Mouse (Mus musculus) left cerebral cortex, adult 8-10 months (tissue): Measurements from ENCODE around the gene 1700022I11Rik. TPM values are rescaled to one million over a fixed set of nuclear protein-coding genes. Genes with fewer than 3 reads are reported as not detected.
"Not testable (repeated sequence)": the region's sequence is repeated elsewhere in the genome, so short reads cannot be mapped to it uniquely, and the experiment has no call there.

Source experiments
- DNase-seq, 2 experiments: peaks; one replicate each; pipeline ENCODE4 v3.0.0; 2022; ENCODE audit warnings: low spot score in 2 of 2
- total RNA-seq, 4 experiments: library from RNA; stranded (reverse); gene quantifications; 2 replicates each; pipeline ENCODE4 v1.2.4; 2022

Gene 1700022I11Rik
- total RNA-seq, 4 experiments from 2014 or later, result not detected

- DNase-seq, result no peak
Measured at GRCm38 (mm10) chr4:42951206-42952195, 17.9 kb upstream of the 1700022I11Rik start.

DNA sequence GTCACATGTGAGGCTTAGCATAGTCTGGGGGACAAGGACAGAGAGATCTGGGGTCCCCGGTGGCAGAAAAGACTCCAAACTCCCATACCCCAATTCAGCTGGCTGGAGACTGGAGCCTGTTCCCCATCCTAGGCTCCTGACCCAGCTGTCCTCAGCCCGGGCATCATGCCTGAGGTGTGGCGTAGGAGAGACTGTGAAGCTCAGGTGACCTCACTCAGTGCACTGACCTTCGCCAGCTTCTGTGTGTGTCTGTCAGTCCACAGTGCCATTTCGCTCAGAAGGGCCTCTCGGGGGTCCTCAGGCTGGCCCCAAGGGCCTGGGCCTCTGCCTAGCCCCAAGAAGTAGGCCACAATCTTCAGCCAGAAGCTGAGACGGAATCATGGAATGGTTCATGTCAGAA, 16.8 kb upstream of the 1700022I11Rik start:
- no peak for DNase-seq

DNA sequence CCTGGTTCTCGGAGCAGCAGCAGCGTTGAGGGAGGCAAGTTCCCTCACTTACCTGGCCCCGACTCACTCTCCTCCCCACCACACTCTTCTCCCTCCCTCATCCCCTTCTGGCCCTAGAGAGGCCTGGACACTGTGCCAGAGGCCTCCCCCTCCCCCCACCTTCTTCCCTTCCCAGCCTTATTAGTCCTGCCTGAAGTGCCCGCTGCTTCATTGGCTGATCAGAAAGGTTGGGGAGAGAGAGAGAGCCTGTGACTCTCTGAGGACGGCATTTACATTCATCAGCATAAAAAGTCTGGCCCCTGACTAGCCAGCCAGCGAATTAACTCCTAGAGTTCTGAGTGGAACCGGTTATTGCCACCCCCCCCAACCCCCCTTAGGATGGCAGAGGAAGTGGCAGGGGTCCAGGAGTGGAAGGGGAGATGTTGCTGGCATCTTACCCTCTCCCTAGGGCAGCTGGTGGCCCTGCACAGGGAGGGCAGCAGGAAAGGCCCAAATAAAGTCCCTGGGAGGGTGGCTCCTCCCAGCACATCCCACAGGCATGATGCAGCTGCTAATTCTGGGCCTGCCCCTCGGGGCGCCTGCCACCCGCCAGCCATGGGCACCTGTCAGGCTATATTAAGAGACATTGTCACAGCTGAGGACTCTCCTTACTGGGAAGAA, 15.8 kb upstream of the 1700022I11Rik start:
- peak in 1 of 2 experiments; percentile 68 for DNase-seq

DNA sequence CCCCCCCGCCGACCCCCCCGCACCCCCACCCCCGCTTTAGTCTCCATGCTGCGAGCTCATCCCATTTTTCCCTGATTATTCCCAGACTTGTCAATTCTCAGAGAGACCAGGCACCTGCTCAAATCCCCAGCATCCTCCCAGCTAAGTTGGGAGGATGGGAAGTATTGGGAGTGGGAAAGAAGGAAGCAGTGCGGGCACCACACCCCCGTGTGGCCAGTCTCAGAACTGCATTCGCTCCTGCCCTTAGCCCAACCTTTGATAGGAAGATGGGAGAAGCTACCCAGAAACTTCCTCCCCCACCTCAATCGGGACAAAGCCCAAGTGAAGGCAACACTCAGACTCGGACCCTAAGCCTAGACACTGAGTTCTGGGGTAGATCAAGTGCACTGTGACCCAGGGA, 15.1 kb upstream of the 1700022I11Rik start:
- DNase-seq, result peak; percentile 64 to 85

GRCm38 (mm10) chr4:42955200-42955599, 14.2 kb upstream of the 1700022I11Rik start:
- no peak for DNase-seq

DNA sequence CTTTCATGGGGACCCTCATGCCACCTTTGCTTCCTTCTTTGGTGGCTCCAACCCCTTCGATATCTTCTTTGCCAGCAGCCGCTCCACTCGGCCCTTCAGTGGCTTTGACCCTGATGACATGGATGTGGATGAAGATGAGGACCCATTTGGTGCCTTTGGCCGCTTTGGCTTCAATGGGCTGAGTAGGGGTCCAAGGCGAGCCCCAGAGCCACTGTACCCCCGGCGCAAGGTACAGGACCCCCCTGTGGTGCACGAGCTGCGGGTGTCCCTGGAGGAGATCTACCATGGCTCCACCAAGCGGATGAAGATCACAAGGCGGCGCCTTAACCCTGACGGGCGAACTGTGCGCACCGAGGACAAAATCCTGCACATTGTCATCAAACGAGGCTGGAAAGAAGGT, 12.8 kb upstream of the 1700022I11Rik start:
- no peak for DNase-seq

DNA sequence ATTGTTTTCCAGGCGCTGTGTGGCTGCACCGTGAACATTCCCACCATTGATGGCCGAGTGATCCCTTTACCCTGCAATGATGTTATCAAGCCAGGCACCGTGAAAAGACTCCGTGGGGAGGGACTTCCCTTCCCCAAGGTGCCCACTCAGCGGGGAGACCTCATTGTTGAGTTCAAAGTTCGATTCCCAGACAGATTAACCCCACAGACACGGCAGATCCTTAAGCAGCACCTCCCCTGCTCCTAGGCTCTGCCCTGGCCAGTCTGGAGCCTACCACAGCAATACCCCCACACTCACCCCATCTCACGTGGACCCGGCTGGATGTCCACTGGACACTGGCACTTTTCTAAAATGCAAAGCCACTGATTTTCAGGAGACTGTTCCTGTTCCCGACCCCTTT, 12.1 kb upstream of the 1700022I11Rik start:
- no peak for DNase-seq

DNA sequence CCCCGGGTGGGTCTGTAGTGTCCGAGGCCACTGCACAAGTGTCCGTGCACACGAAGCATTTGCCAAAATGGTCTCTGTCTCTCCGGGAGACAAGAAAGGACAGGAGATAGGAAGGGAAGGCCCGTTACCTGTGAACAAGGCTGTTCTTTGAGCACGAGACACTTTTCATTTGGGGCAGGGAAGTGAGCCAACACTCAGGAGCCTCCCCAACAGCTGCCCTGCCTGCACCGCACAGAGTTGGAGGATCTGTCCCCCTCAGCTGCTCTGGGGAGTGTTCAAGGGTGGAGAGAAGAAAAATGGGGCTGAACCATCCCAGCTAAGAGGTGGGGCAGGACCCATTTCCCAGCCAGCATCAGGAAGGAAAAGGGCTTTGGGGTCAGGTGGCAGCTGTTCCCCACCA, 11.4 kb upstream of the 1700022I11Rik start:
- DNase-seq, result no peak

- DNase-seq, result no peak
Measured at GRCm38 (mm10) chr4:42958942-42959341, 10.5 kb upstream of the 1700022I11Rik start.

DNA sequence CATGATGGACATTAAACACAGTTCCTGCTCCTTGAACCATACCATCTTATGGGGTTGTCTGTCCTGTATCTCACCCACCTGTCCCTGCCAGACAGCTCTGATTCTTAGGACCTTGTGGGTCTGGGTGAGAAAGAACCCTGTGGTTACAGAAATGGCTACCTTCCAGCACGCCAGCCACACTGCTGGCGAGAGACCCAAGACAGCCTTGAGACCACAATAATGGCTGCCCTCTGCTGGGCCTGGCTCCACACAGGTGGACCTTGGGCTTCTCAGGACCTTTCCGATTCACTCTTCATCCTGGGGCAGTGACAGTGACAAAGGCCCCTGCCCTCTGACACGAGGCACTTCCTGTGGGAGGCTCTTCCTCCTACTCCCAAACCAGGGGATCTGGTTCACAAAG, 10.0 kb upstream of the 1700022I11Rik start:
- DNase-seq, result peak in 1 of 2 experiments; percentile 18

GRCm38 (mm10) chr4:42961592-42961991, 7.8 kb upstream of the 1700022I11Rik start:
- peak in 1 of 2 experiments; percentile 46 for DNase-seq

DNA sequence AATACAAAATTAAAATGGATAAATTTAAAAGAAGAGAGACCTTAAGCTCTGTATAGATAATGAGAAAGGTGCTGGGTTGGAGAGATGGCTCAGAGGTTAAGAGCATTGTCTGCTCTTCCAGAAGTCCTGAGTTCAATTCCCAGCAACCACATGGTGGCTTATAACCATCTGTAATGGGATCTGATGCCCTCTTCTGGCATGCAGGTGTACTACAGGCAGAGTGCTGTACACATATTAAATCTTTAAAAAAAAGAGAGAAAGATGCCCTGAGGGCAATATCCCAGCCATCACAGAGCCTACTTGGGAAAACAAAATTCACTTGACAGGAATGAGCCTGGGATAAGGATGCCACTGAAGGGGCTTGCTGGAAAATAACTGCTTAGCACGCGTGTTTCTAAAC, 5.9 kb upstream of the 1700022I11Rik start:
- no peak for DNase-seq

DNA sequence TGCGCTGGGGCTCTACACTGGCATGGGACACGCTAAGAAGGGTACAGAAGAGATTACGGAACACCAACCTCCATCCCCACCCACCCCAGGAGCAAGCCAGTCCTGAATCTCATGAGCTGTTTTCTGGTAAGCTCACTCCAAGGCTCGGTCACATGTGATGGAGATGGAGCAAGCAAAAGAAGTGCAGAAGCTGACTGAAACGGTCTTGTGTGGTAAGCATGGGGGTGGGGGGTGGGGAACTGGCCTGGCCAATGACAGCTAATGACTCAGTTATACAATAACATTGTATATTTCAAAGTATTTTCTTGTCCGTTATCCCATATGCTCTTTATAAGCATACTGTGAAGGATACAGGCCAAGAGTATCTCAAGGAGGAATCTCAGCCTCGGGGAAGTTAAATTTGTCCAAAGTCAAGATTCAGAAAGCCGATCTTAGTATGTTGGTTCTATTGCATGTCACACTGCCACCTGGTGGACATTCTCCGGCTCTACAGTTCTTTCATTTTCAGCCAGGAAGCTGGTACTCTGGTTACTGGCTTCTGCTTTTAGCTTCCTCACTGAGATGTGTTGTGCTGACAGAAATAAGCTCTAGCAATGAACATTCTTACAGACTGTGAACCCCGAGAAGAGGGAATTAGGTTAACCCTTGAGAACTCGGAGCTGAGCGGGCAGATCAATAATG, 4.2 kb upstream of the 1700022I11Rik start:
- DNase-seq, result no peak

DNA sequence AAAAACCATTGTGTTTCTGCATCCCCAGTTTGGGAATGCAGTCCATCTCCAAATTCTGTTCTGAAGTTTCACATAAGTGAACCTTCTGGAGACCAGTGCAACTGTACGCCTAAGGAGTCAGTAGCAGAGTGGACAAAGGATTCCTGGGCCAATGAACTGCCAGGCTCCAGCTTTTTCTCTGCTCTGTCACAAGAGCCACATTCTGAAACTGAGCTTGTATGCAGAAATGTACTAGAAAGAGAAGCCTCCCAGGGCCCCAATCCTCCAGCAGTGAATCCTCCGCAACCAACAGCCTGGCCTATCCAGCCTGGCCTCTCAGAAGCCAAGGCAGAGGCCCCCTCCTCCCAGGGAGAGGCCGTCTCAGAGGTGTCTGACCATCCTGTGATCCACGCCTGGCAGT, 3.5 kb downstream of the 1700022I11Rik start:
- DNase-seq, result no peak

- DNase-seq, result no peak
Measured at GRCm38 (mm10) chr4:42973868-42974267, 4.5 kb downstream of the 1700022I11Rik start.

DNA sequence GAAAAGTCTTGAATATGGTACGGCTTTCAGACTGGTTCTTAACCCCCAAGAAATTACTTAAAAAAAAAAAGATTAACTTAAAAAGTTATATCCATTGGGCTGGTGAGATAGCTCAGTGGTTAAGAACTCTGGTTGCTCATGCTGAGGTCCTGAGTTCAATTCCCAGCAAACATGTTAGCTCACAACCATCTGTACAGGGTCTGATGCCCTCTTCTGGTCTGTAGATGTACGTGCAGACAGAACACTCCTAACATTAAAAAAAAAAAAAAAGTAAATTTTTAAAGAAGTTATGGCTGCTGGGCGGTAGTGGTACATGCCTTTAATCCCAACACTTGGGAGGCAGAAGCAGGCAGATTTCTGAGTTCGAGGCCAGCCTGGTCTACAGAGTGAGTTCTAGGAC, 8.7 kb downstream of the 1700022I11Rik start:
- DNase-seq, result no peak

DNA sequence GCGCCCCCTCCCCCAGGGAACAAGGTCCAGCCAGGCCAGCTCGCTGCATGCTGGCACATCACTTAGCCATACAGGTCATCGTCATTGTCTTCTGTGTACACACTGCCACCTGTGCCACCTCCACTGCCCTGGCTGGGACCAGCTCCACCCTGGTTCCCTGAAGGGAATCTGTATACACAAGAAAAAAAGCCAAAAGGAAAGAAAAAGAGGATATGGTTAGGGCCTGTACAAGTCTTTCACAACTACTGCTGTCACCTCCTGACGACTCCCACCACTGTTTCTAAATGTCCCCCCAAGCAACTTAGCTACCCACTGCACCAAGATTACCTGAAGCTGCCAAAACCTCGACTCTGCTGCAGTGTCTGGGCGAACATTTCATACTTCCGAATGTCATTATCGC, 11.1 kb downstream of the 1700022I11Rik start:
- DNase-seq, result not testable (repeated sequence)

GRCm38 (mm10) chr4:42988296-42988695, 18.9 kb downstream of the 1700022I11Rik start:
- DNase-seq, result no peak

- DNase-seq, result no peak
Measured at GRCm38 (mm10) chr4:42998022-42998421, 28.6 kb downstream of the 1700022I11Rik start.

- DNase-seq, result peak; percentile 49 to 50
Measured at GRCm38 (mm10) chr4:42999451-43000140, 30.2 kb downstream of the 1700022I11Rik start.
